ENCODE assay signal across 22 mouse cellular contexts in the genomic region with DNA sequence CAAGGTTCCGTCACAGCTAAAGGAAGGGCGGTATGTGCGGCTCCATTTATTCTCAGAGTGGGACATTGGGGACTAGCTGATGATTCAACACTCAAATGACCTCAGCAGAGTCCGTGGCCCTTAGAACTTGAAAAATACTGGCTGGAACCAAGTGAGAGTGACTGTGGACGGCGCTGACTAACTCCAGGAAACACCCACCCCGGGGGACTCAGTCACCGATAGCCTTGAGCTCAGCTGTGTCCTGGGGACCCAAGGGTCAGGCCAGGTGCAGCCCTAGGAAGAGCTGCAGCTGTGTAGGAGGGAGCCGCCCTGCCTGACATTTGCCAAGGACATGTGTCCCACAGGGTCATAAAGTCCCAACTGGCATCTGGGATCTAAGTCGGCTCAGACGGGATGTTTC. TPM values are rescaled to one million over a fixed set of nuclear protein-coding genes. Genes with fewer than 3 reads are reported as not detected.
DNase-seq lines count a peak whose midpoint lies in the region; ATAC-seq and TF ChIP-seq lines count a peak whose summit lies in the region.
"Had no signal": no experiment of that assay in that cellular context is flagged by ENCODE, and none has a peak within 500 bp of the region (broad histone marks: within the 10 kb centered on the region; RNA-seq: fewer than 3 reads in every experiment).

No protein-coding gene starts in this region.

- intact Hi-C loops in heart, postnatal 10 days (cut with DNase I): no loop called here

- peaks cover 29% of the 10 kb centered on the region for H3K27me3 ChIP-seq in heart, embryonic 12.5 days (replicated peaks)
- no peaks in the 10 kb centered on the region for H3K27me3 ChIP-seq in forebrain, postnatal 0 days (ENCODE audit: insufficient read depth, low read length)
- H3K27me3 ChIP-seq in hindbrain, embryonic 14.5 days (ENCODE audit: control insufficient read depth, insufficient read depth, low read length): no peaks in the 10 kb centered on the region
- H3K27me3 ChIP-seq: limb, embryonic 12.5 days; liver, embryonic 13.5 days; midbrain, embryonic 15.5 days; Patski had no signal

- no peak overlapping the region for H3K4me3 ChIP-seq in heart, embryonic 12.5 days
- no peak overlapping the region for H3K4me3 ChIP-seq in forebrain, postnatal 0 days (ENCODE audit: low read depth, low read length)
- no peak overlapping the region for H3K4me3 ChIP-seq in hindbrain, embryonic 14.5 days (replicated peaks; ENCODE audit: low read length)
- H3K4me3 ChIP-seq: forebrain, embryonic 10.5 days; hindbrain, embryonic 10.5 days; limb, embryonic 12.5 days; liver, embryonic 13.5 days; midbrain, embryonic 15.5 days; myocyte had no signal

- H3K9ac ChIP-seq in heart, embryonic 12.5 days: no peak overlapping the region
- no peak overlapping the region for H3K9ac ChIP-seq in forebrain, postnatal 0 days
- no peak overlapping the region for H3K9ac ChIP-seq in hindbrain, embryonic 14.5 days
- H3K9ac ChIP-seq: limb, embryonic 12.5 days; liver, embryonic 13.5 days; lung, embryonic 14.5 days; midbrain, embryonic 15.5 days had no signal

- H3K36me3 ChIP-seq in heart, embryonic 12.5 days: peaks cover 4% of the 10 kb centered on the region; the same call in 1 of the 2 replicates
- peaks cover 51% of the 10 kb centered on the region for H3K36me3 ChIP-seq in forebrain, postnatal 0 days (ENCODE audit: insufficient read depth)
- peaks cover 56% of the 10 kb centered on the region for H3K36me3 ChIP-seq in hindbrain, embryonic 14.5 days (replicated peaks; ENCODE audit: control insufficient read depth, insufficient read depth)
- H3K36me3 ChIP-seq: forebrain, embryonic 10.5 days; liver, embryonic 13.5 days had no signal

- no peak for ATAC-seq in heart, embryonic 12.5 days (ENCODE audit: insufficient number of reproducible peaks, low FRiP score)
- ATAC-seq in forebrain, postnatal 0 days: no peak
- ATAC-seq in hindbrain, embryonic 14.5 days (ENCODE audit: low FRiP score): no peak
- ATAC-seq: activated CD4-positive, CD25-positive, alpha-beta regulatory T cell, adult 4 months; midbrain, embryonic 15.5 days; Patski had no signal

- TF ChIP-seq CTCF in forebrain, postnatal 0 days (IDR thresholded peaks at IDR 0.05; ENCODE audit: low read depth): no peak

- peak; percentile 78 to 85 for DNase-seq in adrenal gland, adult (ENCODE audit: inconsistent age in 2 of 2, low spot score in 1 of 2)
- DNase-seq in adrenal gland, postnatal 4 days (ENCODE audit: low spot score in 2 of 2): no peak
- peak; percentile 37 to 62 for DNase-seq in heart, adult 18-20 months
- peak; percentile 54 to 56 for DNase-seq in heart, postnatal 10 days
- no peak for DNase-seq in kidney, postnatal 36 days
- DNase-seq in forebrain, postnatal 0 days: no peak
- no peak for DNase-seq in hindbrain, embryonic 14.5 days (ENCODE audit: low spot score)
- DNase-seq: cerebellum, adult 11 months; cerebellum, postnatal 25 days; embryo, embryonic 11 days; kidney, adult 11 months; liver, embryonic 13.5 days; lung, embryonic 14.5 days; lung, postnatal 36 days had no signal

- H3K4me2 ChIP-seq in heart, embryonic 12.5 days: no peak overlapping the region
- no peak overlapping the region for H3K4me2 ChIP-seq in forebrain, postnatal 0 days (ENCODE audit: low read depth)
- H3K4me2 ChIP-seq in hindbrain, embryonic 14.5 days (replicated peaks): no peak overlapping the region
- H3K4me2 ChIP-seq: limb, embryonic 12.5 days; liver, embryonic 13.5 days; lung, embryonic 14.5 days; midbrain, embryonic 15.5 days had no signal

- 72% methylated on average over 11 of the region's 11 CpGs for WGBS in heart, embryonic 12.5 days
- WGBS in forebrain, postnatal 0 days: 90% methylated on average over 11 of the region's 11 CpGs
- WGBS in hindbrain, embryonic 14.5 days: 90% methylated on average over 11 of the region's 11 CpGs

- no peak overlapping the region for H3K27ac ChIP-seq in heart, embryonic 12.5 days (ENCODE audit: poor library complexity, severe bottlenecking)
- H3K27ac ChIP-seq in forebrain, postnatal 0 days (ENCODE audit: low read depth, low read length): no peak overlapping the region
- H3K27ac ChIP-seq in hindbrain, embryonic 14.5 days: no peak overlapping the region
- H3K27ac ChIP-seq: forebrain, embryonic 10.5 days; hindbrain, embryonic 10.5 days; limb, embryonic 12.5 days; liver, embryonic 13.5 days; midbrain, embryonic 15.5 days had no signal

- H3K4me1 ChIP-seq in heart, embryonic 12.5 days (replicated peaks): peaks cover 34% of the 10 kb centered on the region
- no peaks in the 10 kb centered on the region for H3K4me1 ChIP-seq in forebrain, postnatal 0 days (ENCODE audit: insufficient read depth)
- no peaks in the 10 kb centered on the region for H3K4me1 ChIP-seq in hindbrain, embryonic 14.5 days (replicated peaks; ENCODE audit: control insufficient read depth, insufficient read depth, low read length)

- H3K9me3 ChIP-seq in heart, embryonic 12.5 days (replicated peaks): no peaks in the 10 kb centered on the region
- H3K9me3 ChIP-seq in forebrain, postnatal 0 days (ENCODE audit: low read length): no peaks in the 10 kb centered on the region
- H3K9me3 ChIP-seq in hindbrain, embryonic 14.5 days (ENCODE audit: control insufficient read depth, low read length): no peaks in the 10 kb centered on the region
- H3K9me3 ChIP-seq: forebrain, embryonic 10.5 days; hindbrain, embryonic 10.5 days; limb, embryonic 12.5 days; liver, embryonic 13.5 days; midbrain, embryonic 15.5 days had no signal

RNA-seq across cellular contexts. Expression of a gene that starts 57.1 kb away (rescaled TPM):
- 1 to 10 TPM; 4.4 to 5.0 TPM for total RNA-seq in adrenal gland, postnatal 4 days (2021)
- 10 to 100 TPM in 1 of 2 experiments, 1 to 10 TPM in 1; 8.7 to 10.1 TPM for total RNA-seq in heart, adult 18-20 months (2021)
- polyA plus RNA-seq in heart, embryonic 12.5 days (2016; fragmentation: Nextera tagmentation; extraction: Ambion mirVana): 9.9 and 12.5 TPM in 2 replicates
- 10 to 100 TPM; 16.3 to 21.3 TPM for total RNA-seq in heart, postnatal 10 days (2021)
- total RNA-seq in forebrain, postnatal 0 days (2014; rRNA removed): 2.1 and 3.1 TPM in 2 replicates
- polyA plus RNA-seq in forebrain, postnatal 0 days (2015; fragmentation: Nextera tagmentation; extraction: Ambion mirVana): 2.0 and 3.2 TPM in 2 replicates
- polyA plus RNA-seq in hindbrain, embryonic 14.5 days (2014; fragmentation: Nextera tagmentation; extraction: Ambion mirVana): 3.4 and 3.7 TPM in 2 replicates

Comparison
In these comparisons a context has a peak if more than half of its experiments do, and no peak if none do; other contexts are left out.
1. DNase-seq: peak in adrenal gland, adult (2 of 2), heart, adult 18-20 months (2 of 2) and heart, postnatal 10 days (2 of 2); none in adrenal gland, postnatal 4 days (0 of 2), kidney, postnatal 36 days (0 of 2), forebrain, postnatal 0 days (single experiment) and hindbrain, embryonic 14.5 days (single experiment).